Mouse (Mus musculus): ENCODE data around the gene Fbxo31. TPM values are rescaled to one million over a fixed set of nuclear protein-coding genes. Genes with fewer than 3 reads are reported as not detected.

The Fbxo31 gene
- 17.5 and 18.4 TPM in 2 replicates for polyA plus RNA-seq (2014; fragmentation: Nextera tagmentation; extraction: Ambion mirVana)

GRCm38 (mm10) chr8:121578676-121579451 lies at the start of gene Fbxo31:
TSS of gene Fbxo31 (minus strand) at chr8:121578806.
- WGBS = 1% methylated on average over 60 of the region's 63 CpGs

GRCm38 (mm10) chr8:121623043-121623442 lies 44.4 kb upstream of the Fbxo31 start:
- Histone ChIP-seq H3K27ac (ENCODE audit: low read depth) (no peak overlapping the region), H3K4me3 (ENCODE audit: low read depth, low read length) (no peak overlapping the region), H3K36me3 (ENCODE audit: insufficient read depth) (peaks cover 15% of the 10 kb centered on the region), H3K4me1 (ENCODE audit: insufficient read depth) (peaks cover 26% of the 10 kb centered on the region), H3K4me2 (no peak overlapping the region), H3K9me3 (ENCODE audit: low read depth, low read length) (no peaks in the 10 kb centered on the region), H3K27me3 (ENCODE audit: insufficient read depth, low read length) (no peaks in the 10 kb centered on the region), H3K9ac (no peak overlapping the region)
- DNase-seq = no peak
- 85% methylated on average over 8 of the region's 8 CpGs for WGBS
- ATAC-seq (ENCODE audit: insufficient read depth) = no peak
- TF ChIP-seq CTCF (IDR thresholded peaks at IDR 0.05; ENCODE audit: low read depth) = no peak

More at GRCm38 (mm10) chr8:121578676-121579451, at the start of gene Fbxo31:
- no peak for TF ChIP-seq CTCF (IDR thresholded peaks at IDR 0.05; ENCODE audit: low read depth)
- Histone ChIP-seq H3K36me3 (ENCODE audit: insufficient read depth) (no peaks in the 10 kb centered on the region), H3K4me1 (ENCODE audit: insufficient read depth) (peaks cover 11% of the 10 kb centered on the region), H3K4me2 (peak within 1 kb of the TSS; percentile 75), H3K4me3 (ENCODE audit: low read depth, low read length) (peak within 1 kb of the TSS; percentile 90), H3K9me3 (ENCODE audit: low read depth, low read length) (no peaks in the 10 kb centered on the region), H3K9ac (peak within 1 kb of the TSS; percentile 80), H3K27ac (ENCODE audit: low read depth) (no peak within 1 kb of the TSS), H3K27me3 (ENCODE audit: insufficient read depth, low read length) (no peaks in the 10 kb centered on the region)
- DNase-seq (peak; percentile 96), ATAC-seq (ENCODE audit: insufficient read depth) (peak; percentile 91)

- H3K27me3 ChIP-seq (ENCODE audit: insufficient read depth, low read length) = no peaks in the 10 kb centered on the region
- no peaks in the 10 kb centered on the region for H3K9me3 ChIP-seq (ENCODE audit: low read depth, low read length)
- no peak overlapping the region for H3K4me2 ChIP-seq
- no peak overlapping the region for H3K27ac ChIP-seq (ENCODE audit: low read depth)
- peak; percentile 28 for TF ChIP-seq CTCF (IDR thresholded peaks at IDR 0.05; ENCODE audit: low read depth)
- WGBS = 67% methylated on average over 1 of the region's 1 CpGs
- H3K4me3 ChIP-seq (ENCODE audit: low read depth, low read length) = no peak overlapping the region
- ATAC-seq (ENCODE audit: insufficient read depth) = no peak
- H3K4me1 ChIP-seq (ENCODE audit: insufficient read depth) = peaks cover 26% of the 10 kb centered on the region
- no peak overlapping the region for H3K9ac ChIP-seq
- H3K36me3 ChIP-seq (ENCODE audit: insufficient read depth) = peaks cover 16% of the 10 kb centered on the region
- peak; percentile 33 for DNase-seq
These were observed 43.3 kb upstream of the Fbxo31 start for GRCm38 (mm10) chr8:121621879-121622278.

DNA sequence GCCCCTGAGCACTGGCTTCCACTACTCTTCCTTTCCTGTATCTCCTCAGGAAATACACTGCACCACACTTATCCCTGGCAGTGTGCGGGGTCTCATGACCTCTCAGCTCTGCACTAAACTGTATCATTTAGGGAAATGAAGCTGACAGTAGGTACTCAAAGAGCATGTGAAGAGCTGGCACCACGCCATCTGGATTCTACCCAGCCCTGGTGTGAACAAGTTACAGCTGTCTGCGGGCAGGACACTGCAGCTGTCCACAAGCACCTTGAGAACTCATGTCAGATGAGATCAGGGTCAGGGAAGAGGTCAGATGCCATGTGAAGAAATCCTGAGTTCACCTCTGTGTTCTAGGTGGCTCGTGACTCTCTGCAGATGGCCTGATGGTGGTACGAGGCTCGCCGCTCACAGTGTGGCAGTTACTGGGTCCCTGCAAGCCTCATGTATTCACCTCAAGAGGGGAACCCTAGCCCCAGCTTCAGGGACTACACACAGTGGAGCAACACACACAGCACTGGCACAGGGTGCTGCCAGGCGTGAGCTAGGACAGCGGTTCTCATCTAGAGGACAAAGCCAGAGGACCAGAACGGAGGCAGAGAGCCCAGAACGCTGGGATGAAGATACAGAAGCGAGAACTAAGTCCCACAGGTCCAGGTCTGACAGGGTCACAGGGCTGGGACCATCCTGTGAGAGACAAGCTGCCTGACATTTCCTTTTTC lies 42.4 kb upstream of the Fbxo31 start:
- no peak overlapping the region for H3K4me2 ChIP-seq
- peak; percentile 77 for DNase-seq
- no peak overlapping the region for H3K27ac ChIP-seq (ENCODE audit: low read depth)

GRCm38 (mm10) chr8:121619401-121619995 lies 40.9 kb upstream of the Fbxo31 start:
- peak; percentile 87 for DNase-seq
- Histone ChIP-seq H3K4me2 (peak overlapping the region; percentile 31), H3K9ac (no peak overlapping the region), H3K9me3 (ENCODE audit: low read depth, low read length) (no peaks in the 10 kb centered on the region), H3K4me1 (ENCODE audit: insufficient read depth) (peaks cover 26% of the 10 kb centered on the region), H3K27ac (ENCODE audit: low read depth) (peak overlapping the region; percentile 86), H3K36me3 (ENCODE audit: insufficient read depth) (peaks cover 17% of the 10 kb centered on the region), H3K4me3 (ENCODE audit: low read depth, low read length) (no peak overlapping the region), H3K27me3 (ENCODE audit: insufficient read depth, low read length) (no peaks in the 10 kb centered on the region)
- WGBS = 29% methylated on average over 7 of the region's 7 CpGs
- TF ChIP-seq CTCF (IDR thresholded peaks at IDR 0.05; ENCODE audit: low read depth) = no peak
- ATAC-seq (ENCODE audit: insufficient read depth) = peak; percentile 79

More for the DNA sequence above, 42.4 kb upstream of the Fbxo31 start:
- peaks cover 26% of the 10 kb centered on the region for H3K4me1 ChIP-seq (ENCODE audit: insufficient read depth)
- TF ChIP-seq CTCF (IDR thresholded peaks at IDR 0.05; ENCODE audit: low read depth) = no peak
- H3K27me3 ChIP-seq (ENCODE audit: insufficient read depth, low read length) = no peaks in the 10 kb centered on the region
- WGBS = 55% methylated on average over 12 of the region's 12 CpGs
- H3K36me3 ChIP-seq (ENCODE audit: insufficient read depth) = peaks cover 15% of the 10 kb centered on the region
- no peak overlapping the region for H3K9ac ChIP-seq
- peak; percentile 29; the same call in 1 of the 2 replicates for ATAC-seq (ENCODE audit: insufficient read depth)
- no peaks in the 10 kb centered on the region for H3K9me3 ChIP-seq (ENCODE audit: low read depth, low read length)
- no peak overlapping the region for H3K4me3 ChIP-seq (ENCODE audit: low read depth, low read length)

DNA sequence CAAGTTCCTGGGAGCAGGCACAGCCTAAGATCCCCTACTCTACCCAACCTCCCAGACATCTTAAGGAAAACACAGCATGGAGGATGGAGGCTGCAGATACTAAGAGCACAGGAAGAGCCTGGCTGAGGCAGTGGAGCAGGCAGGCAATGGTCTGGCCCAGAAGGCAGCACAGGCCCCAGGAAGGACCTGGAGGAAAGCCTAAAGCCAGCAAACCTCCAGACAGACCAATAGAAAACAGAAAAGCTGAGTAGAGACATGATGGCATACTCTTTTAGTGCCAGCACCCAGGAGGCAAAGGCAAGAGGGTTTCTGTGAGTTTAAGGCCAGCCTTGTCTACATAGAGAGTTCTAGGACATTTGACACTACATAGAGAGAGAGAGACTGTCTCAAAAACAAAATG lies 34.8 kb upstream of the Fbxo31 start:
- Histone ChIP-seq H3K9me3 (ENCODE audit: low read depth, low read length) (no peaks in the 10 kb centered on the region), H3K4me1 (ENCODE audit: insufficient read depth) (0 out of 2 replicates have a peak, but pooled peaks cover 2% of the 10 kb centered on the region), H3K27me3 (ENCODE audit: insufficient read depth, low read length) (no peaks in the 10 kb centered on the region), H3K9ac (no peak overlapping the region), H3K27ac (ENCODE audit: low read depth) (no peak overlapping the region), H3K4me3 (ENCODE audit: low read depth, low read length) (no peak overlapping the region), H3K36me3 (ENCODE audit: insufficient read depth) (peaks cover 41% of the 10 kb centered on the region), H3K4me2 (no peak overlapping the region)
- ATAC-seq (ENCODE audit: insufficient read depth) (no peak), DNase-seq (no peak)
- no peak for TF ChIP-seq CTCF (IDR thresholded peaks at IDR 0.05; ENCODE audit: low read depth)

DNA sequence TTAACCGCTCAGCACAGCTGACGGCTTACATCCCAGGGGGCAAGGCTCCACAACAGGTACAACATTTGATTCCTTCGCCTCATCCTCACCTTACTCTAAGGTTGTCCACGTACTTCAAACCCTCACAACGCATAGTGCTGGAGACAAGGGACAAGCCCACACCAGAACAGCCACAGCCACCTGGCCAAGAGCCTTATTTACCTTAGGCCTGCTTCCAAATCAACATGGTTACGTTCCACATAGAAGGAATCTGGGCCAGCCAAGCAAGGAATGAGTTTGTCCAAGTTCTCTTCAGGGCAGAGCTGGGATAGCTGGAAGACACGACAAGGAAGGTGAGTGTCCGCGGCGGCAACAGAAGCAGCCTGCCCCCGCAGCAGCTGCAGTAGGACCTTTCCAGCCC lies 31.3 kb upstream of the Fbxo31 start:
- Histone ChIP-seq H3K27me3 (ENCODE audit: insufficient read depth, low read length) (no peaks in the 10 kb centered on the region), H3K4me3 (ENCODE audit: low read depth, low read length) (no peak overlapping the region), H3K36me3 (ENCODE audit: insufficient read depth) (peaks cover 59% of the 10 kb centered on the region), H3K9ac (no peak overlapping the region), H3K27ac (ENCODE audit: low read depth) (no peak overlapping the region), H3K9me3 (ENCODE audit: low read depth, low read length) (no peaks in the 10 kb centered on the region), H3K4me2 (no peak overlapping the region), H3K4me1 (ENCODE audit: insufficient read depth) (no peaks in the 10 kb centered on the region)
- no peak for TF ChIP-seq CTCF (IDR thresholded peaks at IDR 0.05; ENCODE audit: low read depth)
- no peak for DNase-seq
- no peak for ATAC-seq (ENCODE audit: insufficient read depth)
- 90% methylated on average over 11 of the region's 11 CpGs for WGBS
